Mouse (Mus musculus) gastrocnemius, adult 18-20 months (tissue): ENCODE results near the gene Bad. TPM values are rescaled to one million over a fixed set of nuclear protein-coding genes. Genes with fewer than 3 reads are reported as not detected.
A peak's percentile ranks its signal among the peaks of the same experiment; 100 is the strongest.
"Not testable (repeated sequence)": the region's sequence is repeated elsewhere in the genome, so short reads cannot be mapped to it uniquely, and the experiment has no call there.

Experiments
- DNase-seq: peaks from one replicate; pipeline ENCODE4 v3.0.0; 2021; ENCODE audit warnings: low spot score
- total RNA-seq, 2 experiments: library from RNA; stranded (reverse); gene quantifications; 2 replicates each; pipeline ENCODE4 v1.2.3; 2021

Bad gene
- total RNA-seq, 2 experiments from 2014 or later, result 9.7 to 12.2 TPM

DNA sequence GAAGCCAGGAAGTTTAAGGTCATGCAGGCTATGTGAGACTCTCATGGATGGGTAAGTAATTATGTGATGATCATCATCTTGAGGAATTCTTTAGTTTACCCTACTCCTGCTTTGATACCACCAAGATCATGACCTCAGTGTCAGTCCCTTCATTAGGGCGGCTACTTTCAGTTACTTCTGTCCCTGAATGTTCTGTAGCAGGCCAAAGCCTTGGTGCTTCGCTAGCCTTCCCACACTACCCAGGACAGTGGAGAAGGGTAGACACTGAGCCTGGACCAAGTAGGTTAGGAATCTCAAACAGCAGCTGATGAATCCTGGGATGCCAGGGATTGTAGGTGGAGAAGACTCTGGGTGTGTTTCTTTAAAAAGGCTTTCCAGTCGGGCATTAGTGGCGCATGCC lies 39.8 kb downstream of the Bad start:
- no peak for DNase-seq

DNA sequence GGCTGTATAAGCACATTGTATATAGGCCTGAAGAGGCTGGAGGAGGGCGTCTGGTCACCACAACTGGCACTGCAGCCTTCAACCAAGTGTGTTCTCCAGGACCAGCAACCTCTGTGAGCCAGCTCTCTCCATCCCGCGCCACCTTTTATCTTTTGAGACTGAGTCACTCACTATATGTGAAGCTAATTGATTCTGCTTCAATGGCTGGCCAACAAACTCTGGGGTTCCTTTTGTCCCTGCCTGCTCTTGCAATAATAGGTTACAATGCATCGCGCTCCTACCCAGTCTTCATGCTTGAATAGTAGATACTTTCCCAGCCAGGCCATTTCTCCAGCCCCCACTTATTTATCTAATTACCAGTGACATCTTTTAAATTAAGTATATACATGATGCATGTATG lies 42.0 kb downstream of the Bad start:
- DNase-seq, result no peak

DNA sequence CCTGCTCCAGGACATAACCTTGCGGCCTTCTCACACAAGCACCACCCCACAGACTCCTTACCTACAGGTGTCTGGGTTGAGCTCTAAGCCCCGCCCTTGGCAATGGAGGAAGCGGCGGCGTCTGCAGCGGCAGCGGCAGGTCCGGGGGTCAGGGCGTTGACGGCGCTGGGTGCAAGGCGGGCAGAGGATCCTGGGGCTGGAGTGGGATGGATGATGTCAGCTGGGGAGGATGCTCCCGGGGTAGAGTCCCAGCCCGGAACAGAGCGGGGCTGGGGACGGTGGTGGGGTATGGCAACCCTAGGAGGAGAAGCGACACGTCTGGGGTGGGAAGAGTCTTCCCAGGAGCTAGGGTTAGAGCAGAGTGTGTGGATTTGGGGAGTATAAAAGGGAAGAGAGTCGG lies 43.6 kb downstream of the Bad start:
- no peak for DNase-seq

DNA sequence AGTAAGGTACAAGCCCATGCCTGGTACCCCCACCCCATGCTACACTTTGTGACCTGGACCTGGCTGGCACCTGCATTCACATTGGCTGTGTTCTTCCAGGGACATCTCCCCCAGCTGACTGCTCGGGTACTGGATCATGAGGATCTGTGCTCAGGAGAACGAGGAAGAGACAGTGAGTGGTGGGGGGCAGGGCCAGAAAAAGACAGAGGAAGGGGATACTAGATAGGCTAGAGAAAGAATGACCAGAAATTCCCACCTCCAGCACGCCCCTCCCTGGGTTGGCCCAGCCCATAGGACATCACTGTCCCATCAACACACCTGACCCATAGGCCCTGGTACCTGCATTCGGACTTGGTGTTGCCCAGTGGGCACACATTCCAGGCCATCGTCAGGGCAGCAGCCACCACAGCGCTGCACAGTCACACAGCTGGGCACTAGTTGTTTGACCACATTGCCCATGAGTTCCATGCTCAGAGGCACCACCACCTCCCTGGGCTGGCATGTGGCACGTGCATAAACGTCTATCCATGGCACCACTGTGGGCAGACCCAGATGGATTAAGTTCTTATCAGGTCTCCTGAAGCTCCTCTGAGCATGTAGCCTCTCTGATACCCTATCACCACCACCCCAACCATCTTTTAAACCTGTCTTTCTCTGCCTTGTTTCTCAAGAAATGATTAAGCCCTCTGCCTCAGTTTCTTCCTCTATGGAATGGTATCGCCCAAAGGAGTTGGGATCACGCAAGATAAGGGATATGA lies 44.5 kb downstream of the Bad start:
- no peak for DNase-seq

DNA sequence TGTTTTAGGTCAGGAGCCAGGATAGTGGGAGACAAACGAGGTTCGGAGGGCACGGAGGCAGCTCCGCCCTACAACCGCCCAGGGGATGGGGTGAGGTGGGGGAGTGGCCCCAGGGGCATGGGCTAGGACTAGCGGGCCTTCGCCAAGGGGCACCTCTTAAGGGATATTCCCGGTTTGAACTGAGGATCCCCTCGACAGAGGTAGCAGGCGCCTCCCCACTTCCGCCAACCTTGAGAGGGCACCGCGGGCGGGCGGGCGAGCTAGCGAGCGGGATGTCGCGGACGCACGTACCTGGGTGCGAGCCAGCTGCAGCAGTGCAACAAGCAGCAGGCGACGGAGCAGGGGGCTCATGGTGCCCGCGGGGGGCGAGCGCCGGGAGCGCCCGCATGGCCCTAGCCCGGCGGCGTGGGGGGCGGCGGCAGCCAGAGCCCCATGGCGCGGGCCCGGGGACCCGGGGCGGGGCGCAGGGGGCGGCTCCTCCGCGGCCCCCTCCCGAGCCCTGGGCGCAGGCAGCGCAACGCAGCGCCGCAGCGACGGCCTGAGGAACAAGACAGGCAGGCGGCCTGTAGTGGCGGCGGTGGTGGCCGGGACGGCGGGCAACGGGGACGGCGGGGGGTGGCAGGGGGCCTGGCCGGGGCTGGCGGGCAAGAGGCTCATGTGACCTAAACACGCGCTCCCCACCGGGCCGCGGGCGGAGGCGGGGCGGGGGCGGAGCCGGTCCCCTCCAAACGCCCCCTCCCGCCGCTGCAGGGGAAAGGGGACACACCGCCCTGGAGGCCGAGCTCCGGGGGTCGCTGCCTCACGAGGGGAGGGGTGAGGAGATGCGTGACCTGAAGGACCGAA lies 45.6 kb downstream of the Bad start, which contains the start of gene Vegfb:
Vegfb (minus strand) TSS at position 591 of the 843 bp plus-strand sequence.
- DNase-seq, result peak; percentile 62

DNA sequence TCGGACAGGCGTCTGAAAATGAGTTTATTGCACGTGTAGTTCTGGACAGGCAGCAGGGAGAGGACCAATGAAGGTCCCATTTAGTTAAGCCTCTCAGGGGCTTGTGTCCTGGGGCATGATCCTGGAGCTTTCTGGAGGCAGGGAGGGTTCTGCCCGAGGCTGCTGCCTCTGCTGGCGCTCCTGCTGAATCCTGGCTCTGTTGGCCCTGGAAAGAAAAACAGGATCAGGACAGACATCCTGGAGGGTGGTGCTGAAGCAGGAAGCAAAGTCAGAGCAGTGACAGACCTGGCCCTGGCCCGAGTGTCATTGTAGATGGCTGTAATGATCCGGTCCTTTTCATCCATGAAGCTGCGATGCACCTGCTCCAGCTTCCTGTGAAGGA lies 46.2 kb downstream of the Bad start:
- no peak for DNase-seq

DNA sequence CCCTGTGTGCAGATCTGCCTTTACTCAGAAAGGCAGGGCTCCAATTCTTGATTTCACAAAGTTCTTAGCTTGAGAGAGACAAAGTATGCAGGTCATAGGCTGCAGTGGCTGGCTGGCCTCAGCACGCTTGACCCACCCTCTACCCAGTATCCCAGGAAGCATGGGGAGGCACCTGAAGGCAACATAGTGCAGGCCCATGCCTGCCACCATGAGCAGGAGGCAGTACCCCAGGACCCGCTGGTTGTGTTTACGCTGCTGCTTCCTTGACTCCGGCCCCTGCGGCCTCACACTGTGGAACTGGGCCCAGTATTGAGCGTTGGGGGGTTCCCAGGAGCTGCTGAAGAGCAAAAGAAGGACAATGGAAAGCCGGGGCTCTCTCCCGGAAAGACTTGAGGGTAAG lies 47.6 kb downstream of the Bad start:
- no peak for DNase-seq

DNA sequence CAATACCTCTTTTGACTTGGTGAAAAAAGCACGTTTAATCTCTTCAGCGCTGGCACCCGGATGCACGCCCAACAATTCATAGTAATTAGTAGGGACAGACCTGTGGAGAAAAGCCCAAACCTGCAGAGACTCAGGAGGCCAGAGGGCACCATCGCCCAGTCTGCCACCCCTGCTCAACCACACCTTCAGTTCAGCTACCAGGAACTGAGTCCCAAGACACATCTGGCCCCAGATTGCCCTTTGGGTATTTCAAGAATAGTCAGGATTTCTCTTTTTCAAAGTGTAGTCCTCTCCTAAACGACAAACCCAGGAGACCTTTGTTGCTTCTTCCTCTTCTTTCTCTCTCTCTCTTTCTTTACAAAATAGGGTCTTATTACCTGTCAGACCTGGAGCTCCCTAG lies 49.1 kb downstream of the Bad start:
- DNase-seq, result no peak

DNA sequence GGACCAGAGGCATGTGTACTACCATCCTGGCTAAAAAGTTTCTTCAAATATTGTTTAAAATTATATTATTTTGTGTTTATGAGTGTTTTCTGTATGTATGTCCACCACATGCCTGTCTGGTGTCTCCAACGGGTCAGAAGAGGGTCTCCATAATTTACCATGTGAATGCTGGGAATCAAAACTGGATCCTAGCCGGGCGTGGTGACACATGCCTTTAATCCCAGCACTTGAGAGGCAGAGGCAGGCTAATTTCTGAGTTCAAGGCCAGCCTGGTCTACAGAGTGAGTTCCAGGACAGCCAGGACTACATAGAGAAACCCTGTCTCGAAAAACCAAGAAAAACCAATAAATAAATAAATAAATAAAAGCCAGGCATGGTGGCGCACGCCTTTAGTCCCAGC lies 49.5 kb downstream of the Bad start:
- not testable (repeated sequence) for DNase-seq

DNA sequence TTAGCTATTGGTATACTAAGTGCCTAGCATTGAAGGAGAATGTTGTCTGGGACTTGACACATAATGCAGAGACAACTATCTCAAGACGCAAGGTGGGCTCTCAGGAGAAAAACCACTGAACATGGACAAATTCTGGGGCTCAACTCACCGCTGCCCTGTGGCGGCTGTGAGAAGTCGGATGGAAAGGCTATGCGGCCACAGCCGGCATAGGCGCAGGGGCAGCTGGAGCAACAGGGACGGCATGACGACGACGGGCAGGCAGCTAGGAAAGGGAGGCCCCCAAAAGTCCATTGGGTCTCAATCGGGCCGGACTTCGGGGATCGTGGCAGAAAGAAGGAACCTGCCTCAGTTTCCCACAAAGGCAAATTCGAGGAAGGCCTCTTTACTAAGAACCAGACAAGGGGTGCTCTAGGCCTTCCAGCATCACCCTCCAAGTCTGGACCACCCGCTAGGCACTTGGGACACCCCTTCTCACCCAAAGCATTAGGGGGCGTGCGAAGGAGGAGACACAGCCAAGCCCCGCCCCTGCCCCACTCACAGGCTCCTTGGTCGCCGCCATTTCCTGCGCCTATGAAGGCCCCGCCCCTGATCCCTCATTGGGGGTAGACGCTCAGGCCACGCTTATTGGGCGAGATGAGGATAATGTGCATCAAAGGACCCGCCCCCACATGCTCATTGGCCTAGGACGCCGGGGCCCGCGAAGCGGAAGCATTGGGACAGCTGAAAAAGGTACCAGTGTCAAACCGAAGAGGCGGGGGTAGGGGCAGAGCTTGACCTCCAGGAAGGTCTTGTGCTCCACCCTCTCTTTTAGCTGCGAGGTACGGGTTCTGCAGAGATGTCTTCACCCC lies 50.6 kb downstream of the Bad start, which contains the start of gene Dnajc4:
Dnajc4 (minus strand) TSS at position 562 of the 848 bp plus-strand sequence.
- DNase-seq, result peak; percentile 97

DNA sequence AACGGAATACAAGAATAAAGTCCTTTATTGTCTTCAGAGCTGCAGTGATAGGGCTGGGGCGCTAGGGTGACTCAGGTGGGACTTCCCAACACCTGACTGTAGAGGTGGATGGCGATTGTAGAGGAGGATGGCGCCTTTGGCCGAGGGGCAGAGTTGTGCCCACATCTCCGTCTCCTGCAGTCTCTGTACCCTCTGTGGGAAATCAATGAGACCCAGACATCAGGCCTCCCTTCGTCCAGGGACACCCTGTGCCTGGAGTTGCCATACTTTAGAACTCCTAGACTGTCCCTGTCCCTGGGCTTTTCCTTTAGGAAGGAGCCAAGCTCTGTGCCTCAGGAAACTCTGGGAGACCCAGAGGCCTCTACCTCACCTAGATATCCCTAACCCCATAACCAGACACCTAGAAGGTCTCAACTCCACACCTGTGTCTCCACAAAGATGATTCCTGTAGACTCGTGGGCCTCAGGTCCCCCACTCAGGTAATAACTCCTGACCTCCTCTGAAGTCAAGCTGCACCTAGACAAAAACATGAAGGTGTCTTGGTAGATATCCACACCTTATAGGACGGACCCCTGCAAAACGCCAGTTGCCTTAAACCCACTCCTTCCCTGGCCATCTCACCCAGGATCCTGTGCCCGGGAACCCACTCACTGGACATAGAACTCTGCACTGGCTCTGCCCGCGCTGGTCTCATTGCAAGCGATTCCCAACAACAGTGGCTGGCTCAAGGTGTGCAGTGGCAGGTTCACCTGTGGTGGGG lies 51.5 kb downstream of the Bad start:
- DNase-seq, result no peak

DNA sequence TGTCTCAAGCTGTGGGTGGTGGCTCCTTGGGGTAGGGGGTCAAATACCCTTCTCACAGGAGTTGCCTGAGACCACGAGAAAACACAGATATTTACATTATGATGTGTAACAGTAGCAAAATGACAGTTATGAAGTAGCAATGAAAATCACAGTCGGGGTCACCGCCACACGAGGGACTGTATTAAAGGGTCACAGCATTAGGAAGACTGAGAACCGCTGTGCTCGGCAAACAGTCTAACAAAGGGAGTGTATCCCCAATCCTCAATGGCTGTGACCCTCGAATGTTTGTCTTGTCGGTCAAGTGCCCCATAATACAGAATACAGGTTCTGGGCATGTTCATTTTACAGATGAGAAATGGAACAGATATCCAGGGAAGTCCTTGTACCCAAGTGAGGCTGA lies 52.3 kb downstream of the Bad start:
- no peak for DNase-seq

DNA sequence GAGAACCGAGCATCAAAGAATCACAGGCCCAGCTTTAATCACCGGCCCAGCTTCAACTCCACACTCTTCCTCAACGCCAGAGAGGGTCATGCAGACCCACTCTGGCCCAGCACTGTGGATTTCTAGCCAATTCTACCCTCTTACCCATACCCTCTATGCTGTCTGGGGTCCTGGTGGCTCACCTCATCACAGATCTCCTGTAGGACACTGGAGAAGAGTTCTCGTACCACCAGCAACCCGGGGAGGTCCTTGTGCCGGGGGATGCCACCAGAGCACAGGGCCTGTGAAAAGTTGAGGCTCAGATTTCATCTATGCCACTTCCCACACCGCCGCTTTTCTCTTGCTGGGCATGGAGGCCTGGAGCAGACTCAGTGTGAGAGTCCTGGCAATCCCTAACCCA lies 52.8 kb downstream of the Bad start:
- no peak for DNase-seq

DNA sequence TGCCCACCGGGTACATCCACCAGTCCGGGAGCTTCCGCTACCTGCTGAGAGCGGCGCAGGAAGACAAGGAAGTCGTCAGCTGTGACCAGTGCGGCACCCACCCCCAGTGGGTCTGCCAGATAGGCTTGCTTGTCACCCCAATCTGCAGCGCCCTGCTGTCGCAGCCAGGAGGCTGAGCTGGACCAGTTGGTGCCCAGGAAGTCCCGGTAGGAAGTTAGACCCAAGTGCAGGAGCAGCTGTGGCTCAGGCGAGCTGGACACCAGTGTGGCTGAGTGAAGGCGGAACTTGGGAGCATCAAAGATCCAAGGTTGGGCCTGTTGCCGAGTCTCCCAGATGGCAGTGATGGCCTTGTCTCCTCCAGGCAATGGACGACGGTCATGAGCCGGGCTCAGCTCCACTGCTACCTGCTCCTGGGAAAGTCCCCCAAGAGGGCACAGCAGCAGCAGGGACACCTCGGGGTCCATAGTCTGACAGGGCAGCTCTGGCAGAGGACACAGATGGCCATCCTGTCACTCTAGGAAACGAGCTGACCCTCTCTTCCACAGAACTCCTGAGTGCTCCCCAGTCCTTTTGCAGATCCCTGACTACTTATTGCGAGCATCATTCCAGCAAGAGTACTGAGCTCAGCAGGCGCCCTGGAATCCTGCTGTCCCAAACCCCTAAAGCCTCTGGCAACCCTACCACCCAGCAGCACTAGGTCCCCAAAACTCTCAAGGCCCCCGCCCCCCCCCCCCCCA lies 53.8 kb downstream of the Bad start:
- DNase-seq, result no peak

DNA sequence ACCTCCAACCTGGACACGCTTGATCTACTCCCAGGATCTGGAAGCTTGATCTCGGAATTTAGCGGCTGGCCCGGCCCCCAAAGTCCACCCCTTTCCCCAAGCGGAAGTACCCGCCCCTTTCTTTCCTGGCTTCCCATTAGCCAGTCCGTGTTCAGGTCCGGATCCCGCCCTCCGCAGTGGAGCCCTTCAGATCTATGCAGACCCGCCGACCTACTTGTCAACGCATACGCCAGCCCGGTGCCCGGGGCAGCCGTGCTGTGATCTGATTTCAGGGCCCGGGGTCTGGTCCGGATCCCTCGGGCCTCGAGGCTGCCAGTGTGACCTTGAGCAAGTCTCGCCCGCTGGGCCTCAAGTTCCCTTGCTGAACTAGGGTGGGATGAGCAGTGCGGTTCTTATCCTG lies 54.3 kb downstream of the Bad start, which contains the start of the genes Nudt22 and Trpt1:
Nudt22 (minus strand) TSS at position 112 of the 400 bp plus-strand sequence.
Trpt1 (plus strand) TSS at position 126 of the 400 bp plus-strand sequence.
- peak; percentile 90 for DNase-seq

DNA sequence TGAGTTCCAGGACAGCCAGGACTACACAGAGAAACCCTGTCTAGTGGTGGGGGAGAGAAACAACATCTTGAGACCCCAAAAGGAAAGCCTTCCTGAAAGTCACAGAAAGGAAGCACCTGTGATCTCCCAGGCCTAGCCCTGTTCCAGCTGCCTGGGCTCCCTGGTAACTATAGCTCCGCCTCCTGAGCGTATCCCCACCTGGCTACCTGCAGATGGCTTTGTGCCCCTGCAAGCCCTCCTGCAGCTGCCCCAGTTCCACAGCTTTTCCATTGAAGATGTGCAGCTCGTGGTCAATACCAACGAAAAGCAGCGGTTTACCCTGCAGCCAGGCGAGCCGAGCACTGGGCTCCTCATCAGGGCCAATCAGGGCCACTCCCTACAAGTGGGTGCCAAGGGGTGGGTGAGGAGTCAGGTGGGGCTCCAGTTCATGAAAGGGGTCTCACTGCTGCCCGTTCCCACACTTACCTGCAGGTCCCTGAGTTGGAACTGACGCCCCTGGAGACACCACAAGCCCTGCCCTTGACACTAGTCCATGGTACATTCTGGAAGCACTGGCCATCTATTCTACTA lies 56.1 kb downstream of the Bad start:
- DNase-seq, result no peak

DNA sequence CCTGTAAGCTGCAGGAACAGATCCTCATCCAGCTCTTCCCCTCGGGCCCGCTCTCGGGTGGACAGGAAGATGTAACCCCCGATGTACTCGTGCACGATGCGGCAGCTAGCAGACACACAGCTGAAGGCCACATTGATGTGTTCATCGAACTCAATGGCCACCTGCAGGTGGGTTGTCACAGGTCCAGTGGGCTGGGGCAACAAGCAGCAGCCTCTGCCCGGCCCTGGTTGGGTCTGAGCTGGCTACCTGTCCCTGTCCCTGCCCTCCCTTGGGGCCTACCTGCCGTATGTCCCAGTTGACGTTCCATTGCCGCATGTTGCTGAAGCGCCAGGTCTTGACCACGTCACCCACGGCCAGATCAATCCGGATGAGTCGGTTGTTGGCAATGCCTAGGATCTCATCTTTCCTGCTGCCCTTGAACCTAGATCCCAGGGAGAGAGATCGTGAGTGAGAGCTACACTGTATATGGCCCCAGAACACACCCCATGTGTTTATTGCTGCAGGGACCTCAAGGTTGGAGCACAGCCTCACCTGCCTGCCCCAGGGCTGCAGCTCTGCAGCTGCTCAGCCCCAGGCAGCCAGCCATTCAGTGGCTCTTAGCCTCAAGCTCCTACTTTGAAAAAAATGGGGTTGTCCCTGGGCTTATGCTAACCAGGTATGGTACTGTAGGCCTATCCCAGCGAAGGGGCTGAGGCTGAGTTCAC lies 57.9 kb downstream of the Bad start:
- no peak for DNase-seq
